Comparison of ENCODE assay signal across 30 mouse cellular contexts in genomic region chr11:67656366-67656765, GRCm38 (mm10). TPM values are rescaled to one million over a fixed set of nuclear protein-coding genes. Genes with fewer than 3 reads are reported as not detected.
DNase-seq lines count a peak whose midpoint lies in the region; ATAC-seq and TF ChIP-seq lines count a peak whose summit lies in the region.
"Had no signal": no experiment of that assay in that cellular context is flagged by ENCODE, and none has a peak within 500 bp of the region (broad histone marks: within the 10 kb centered on the region; RNA-seq: fewer than 3 reads in every experiment).

No protein-coding gene starts in this region.

- H3K36me3 ChIP-seq in ES-E14 (ENCODE audit: control insufficient read depth, insufficient read depth, low read length, poor library complexity, severe bottlenecking): no peaks in the 10 kb centered on the region
- no peaks in the 10 kb centered on the region for H3K36me3 ChIP-seq in liver, embryonic 11.5 days (ENCODE audit: control insufficient read depth, insufficient read depth, low read length)
- H3K36me3 ChIP-seq: forebrain, embryonic 10.5 days; G1E; hindbrain, embryonic 12.5 days; hindbrain, embryonic 15.5 days had no signal

- WGBS in liver, embryonic 11.5 days: 61% methylated on average over 7 of the region's 7 CpGs

- peak overlapping the region; percentile 21; the same call in 1 of the 2 replicates for H3K27ac ChIP-seq in layer of hippocampus, adult 2 months
- H3K27ac ChIP-seq in ES-E14 (ENCODE audit: insufficient read depth, low read depth, low read length, poor library complexity, severe bottlenecking): no peak overlapping the region
- H3K27ac ChIP-seq in liver, embryonic 11.5 days (ENCODE audit: low read depth, low read length): no peak overlapping the region
- H3K27ac ChIP-seq: forebrain, embryonic 10.5 days; hindbrain, embryonic 12.5 days; hindbrain, embryonic 15.5 days had no signal

- H3K4me1 ChIP-seq in ES-E14 (ENCODE audit: control insufficient read depth in 2 of 2, insufficient read depth in 2 of 2, low read length in 2 of 2, poor library complexity in 1 of 2): peaks cover 2 to 17% of the 10 kb centered on the region in 2 experiments; a peak in 3 of 4 replicates
- no peaks in the 10 kb centered on the region for H3K4me1 ChIP-seq in liver, embryonic 11.5 days (replicated peaks; ENCODE audit: control insufficient read depth, insufficient read depth, low read length)

- no peaks in the 10 kb centered on the region for H3K27me3 ChIP-seq in liver, embryonic 11.5 days (replicated peaks; ENCODE audit: control insufficient read depth, insufficient read depth, low read length)
- H3K27me3 ChIP-seq: hindbrain, embryonic 12.5 days; hindbrain, embryonic 15.5 days had no signal

- in situ Hi-C loops in ES-E14 (cut with MboI; ENCODE audit: low sequenced_read_pairs in 2 of 2, unreplicated experiment in 2 of 2): no loop called here

- no peak overlapping the region for H3K4me2 ChIP-seq in liver, embryonic 11.5 days
- H3K4me2 ChIP-seq: heart, embryonic 11.5 days; hindbrain, embryonic 12.5 days; hindbrain, embryonic 15.5 days had no signal

- TF ChIP-seq CTCF in layer of hippocampus, adult 2 months (conservative IDR thresholded peaks at IDR 0.05): no peak

- no peak overlapping the region for H3K9ac ChIP-seq in ES-E14 (ENCODE audit: insufficient read depth, low read depth, low read length, poor library complexity, severe bottlenecking)
- H3K9ac ChIP-seq in liver, embryonic 11.5 days (ENCODE audit: low read depth, low read length): no peak overlapping the region
- H3K9ac ChIP-seq: hindbrain, embryonic 12.5 days; hindbrain, embryonic 15.5 days had no signal

- peak; percentile 29; the same call in 1 of the 2 replicates for ATAC-seq in granulocyte monocyte progenitor cell, adult 5-6 weeks (replicated peaks; ENCODE audit: poor library complexity, severe bottlenecking)
- ATAC-seq in liver, embryonic 11.5 days (replicated peaks; ENCODE audit: low FRiP score): no peak
- ATAC-seq: activated CD4-positive, CD25-positive, alpha-beta regulatory T cell, adult 4 months; CD4-positive, CD25-positive, alpha-beta regulatory T cell, adult 4 months; forebrain, embryonic 14.5 days; intestine, postnatal 0 days; Patski had no signal

- no peaks in the 10 kb centered on the region for H3K9me3 ChIP-seq in ES-E14 (ENCODE audit: control insufficient read depth, insufficient read depth, low read depth, low read length)
- no peaks in the 10 kb centered on the region for H3K9me3 ChIP-seq in liver, embryonic 11.5 days (ENCODE audit: control insufficient read depth, low read length)
- H3K9me3 ChIP-seq: forebrain, embryonic 10.5 days; hindbrain, embryonic 12.5 days; hindbrain, embryonic 15.5 days had no signal

- DNase-seq in layer of hippocampus, adult 2 months (ENCODE audit: low spot score in 2 of 2): no peak
- no peak for DNase-seq in layer of hippocampus, adult 18-20 months (ENCODE audit: low spot score in 2 of 2)
- DNase-seq in ES-CJ7 (ENCODE audit: low read depth, low spot score) (peak; percentile 27), ES-E14 (ENCODE audit: low read depth, low spot score) (peak; percentile 15)
- DNase-seq in liver, embryonic 11.5 days (ENCODE audit: low spot score): no peak
- DNase-seq: adrenal gland, adult 8-10 months; adrenal gland, postnatal 25 days; cerebellum, postnatal 14 days; gastrocnemius, postnatal 10 days; gastrocnemius, postnatal 36 days; heart, adult 11 months had no signal

- H3K4me3 ChIP-seq in layer of hippocampus, adult 2 months: no peak overlapping the region
- no peak overlapping the region for H3K4me3 ChIP-seq in ES-E14 (ENCODE audit: insufficient read depth in 1 of 2, low read depth in 1 of 2, low read length in 2 of 2, poor library complexity in 1 of 2, severe bottlenecking in 1 of 2)
- H3K4me3 ChIP-seq in liver, embryonic 11.5 days (ENCODE audit: low read depth, low read length): no peak overlapping the region
- H3K4me3 ChIP-seq: forebrain, embryonic 10.5 days; hindbrain, embryonic 12.5 days; hindbrain, embryonic 15.5 days had no signal

TF ChIP-seq in ES-E14, 5 proteins besides CTCF, POLR2A, EP300 and RAD21:
- TF ChIP-seq ZNF384 (IDR thresholded peaks at IDR 0.05; ENCODE audit: low read depth, low read length) (no peak), CHD2 (IDR thresholded peaks at IDR 0.05; ENCODE audit: low read depth, low read length) (no peak), ZC3H11A (IDR thresholded peaks at IDR 0.05; ENCODE audit: borderline replicate concordance, low read depth, low read length) (no peak), HCFC1 (IDR thresholded peaks at IDR 0.05; ENCODE audit: borderline replicate concordance, insufficient read depth, low read length) (no peak), MAFK (IDR thresholded peaks at IDR 0.05; ENCODE audit: insufficient read depth, low read depth, low read length) (no peak)

RNA-seq across cellular contexts. Expression of gene Rcvrn, which starts 38.8 kb away (rescaled TPM):
- 1 to 10 TPM; 1.4 to 1.9 TPM for total RNA-seq in layer of hippocampus, adult 2 months (2021)
- 1 to 10 TPM; 1.5 to 1.8 TPM for total RNA-seq in layer of hippocampus, adult 18-20 months (2021)
- total RNA-seq in ES-E14 (2012; rRNA removed): not detected in 2 replicates
- total RNA-seq in granulocyte monocyte progenitor cell, adult 5-6 weeks (2014; fragmentation: Nextera tagmentation): not detected in 2 replicates
- 0.26 TPM in 1 of 2 replicates, not detected in the other for total RNA-seq in granulocyte monocyte progenitor cell, adult 5-6 weeks (2017)
- polyA plus RNA-seq in liver, embryonic 11.5 days (2014; fragmentation: Nextera tagmentation; extraction: Ambion mirVana): not detected in 2 replicates
- total RNA-seq: adrenal gland, postnatal 25 days; G1E; gastrocnemius, postnatal 10 days; gastrocnemius, postnatal 36 days; heart, adult 8-10 months; hematopoietic stem cell, adult 5-6 weeks had no signal
- polyA plus RNA-seq: activated CD4-positive, CD25-positive, alpha-beta regulatory T cell, adult 4 months; C2C12; CD4-positive, CD25-positive, alpha-beta regulatory T cell, adult 4 months; embryonic facial prominence, embryonic 11.5 days; embryonic facial prominence, embryonic 14.5 days; forebrain, embryonic 10.5 days; forebrain, embryonic 14.5 days; G1E; heart, embryonic 11.5 days; heart, embryonic 14.5 days; heart, postnatal 0 days; hindbrain, embryonic 12.5 days; hindbrain, embryonic 15.5 days; intestine, embryonic 14.5 days; intestine, postnatal 0 days; Patski had no signal

Comparison
In these comparisons a context has a peak if more than half of its experiments do, and no peak if none do; other contexts are left out.
1. DNase-seq: peak in ES-CJ7 (single experiment) and ES-E14 (single experiment); none in layer of hippocampus, adult 2 months (0 of 2), layer of hippocampus, adult 18-20 months (0 of 2) and liver, embryonic 11.5 days (single experiment).